Mouse (Mus musculus) heart, adult 2 months (tissue): ENCODE measurements at regions not wholly inside any gene's neighbourhood (a gene's known extent, or its start where the extent isn't known, plus 50 kb on each side); places are given as distances from the start of the nearest gene placed in this dataset.

Source experiments
- CTCF ChIP-seq: fragments of 200-600 bp; IDR thresholded peaks from 2 replicates; pipeline ENCODE4 v1.8.1; 2022; ENCODE audit warnings: antibody characterized with exemption, mild to moderate bottlenecking, moderate library complexity
- EP300 ChIP-seq: fragments of 200-500 bp; IDR thresholded peaks from 2 replicates; pipeline ENCODE4 v1.6.1; 2011; ENCODE audit warnings: low read depth, low read length, control low read depth; ENCODE audit not compliant: insufficient read depth
- POLR2A ChIP-seq: fragments of 200-500 bp; IDR thresholded peaks from 2 replicates; pipeline ENCODE4 v1.6.1; 2011; ENCODE audit warnings: mild to moderate bottlenecking, low read depth, low read length, control low read depth; ENCODE audit not compliant: insufficient read depth

DNA sequence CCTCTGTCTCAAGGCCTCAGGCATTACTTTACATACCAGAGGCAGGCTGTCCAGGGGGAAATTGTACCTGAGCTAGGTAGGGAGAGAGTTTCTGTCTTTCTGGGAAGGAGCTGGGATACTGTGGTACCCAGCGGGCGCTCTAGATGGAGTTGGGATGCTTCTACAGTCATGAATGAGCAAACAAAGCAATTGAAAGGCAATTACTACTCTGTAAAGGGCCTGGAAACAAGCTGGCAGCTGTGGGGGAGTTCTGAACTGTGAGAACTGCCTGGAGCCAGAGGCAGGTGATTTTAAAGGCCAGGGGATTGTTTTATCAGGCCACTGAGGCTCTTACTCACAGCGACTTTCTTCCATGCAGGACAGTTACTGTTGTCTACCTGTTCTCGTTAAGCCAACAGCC is 313.3 kb upstream of the Gm12728 start:
- no peak for TF ChIP-seq CTCF
- no peak for TF ChIP-seq POLR2A
- no peak for TF ChIP-seq EP300
